Mouse (Mus musculus) liver, postnatal 0 days (tissue): ENCODE measurements around the gene Tmem207. TPM values are rescaled to one million over a fixed set of nuclear protein-coding genes. Genes with fewer than 3 reads are reported as not detected.

Experiments used
- ATAC-seq: fragments of 200-750 bp; cut with Nextera tagmentation; 2 replicates; pipeline ENCODE4 v1.8.0; 2017; ENCODE audit warnings: mild to moderate bottlenecking, moderate library complexity
- DNase-seq: peaks from one replicate; pipeline ENCODE4 v3.0.0-alpha.2; 2016
- H3K27ac ChIP-seq: fragments of 300-500 bp; sonication (generic); 2 replicates; pipeline ENCODE4 v1.5.1; 2014; ENCODE audit warnings: antibody characterized with exemption, moderate library complexity, mild to moderate bottlenecking, low read depth
- H3K27me3 ChIP-seq: fragments of 300-500 bp; sonication (generic); 2 replicates; pipeline ENCODE4 v1.6.1; 2014; ENCODE audit warnings: low read length, control low read depth, mixed read lengths; ENCODE audit not compliant: insufficient read depth
- H3K36me3 ChIP-seq: fragments of 300-500 bp; sonication (generic); replicated peaks from 2 replicates; pipeline ENCODE4 v1.6.1; 2014; ENCODE audit warnings: mild to moderate bottlenecking, control low read depth, low read length, moderate library complexity, mixed read lengths; ENCODE audit not compliant: insufficient read depth
- H3K4me1 ChIP-seq: fragments of 300-500 bp; sonication (generic); 2 replicates; pipeline ENCODE4 v1.6.1; 2014; ENCODE audit warnings: antibody characterized with exemption, mild to moderate bottlenecking, control low read depth; ENCODE audit not compliant: insufficient read depth
- H3K4me2 ChIP-seq: fragments of 300-500 bp; sonication (generic); 2 replicates; pipeline ENCODE4 v1.6.1; 2014; ENCODE audit warnings: low read depth, mild to moderate bottlenecking, low read length, moderate library complexity, mixed read lengths
- H3K4me3 ChIP-seq: fragments of 300-500 bp; sonication (generic); 2 replicates; pipeline ENCODE4 v1.5.1; 2014; ENCODE audit warnings: low read depth, low read length
- H3K9ac ChIP-seq: fragments of 300-500 bp; sonication (generic); replicated peaks from 2 replicates; pipeline ENCODE4 v1.6.1; 2014; ENCODE audit warnings: mild to moderate bottlenecking, moderate library complexity
- H3K9me3 ChIP-seq: fragments of 300-500 bp; sonication (generic); 2 replicates; pipeline ENCODE4 v1.6.1; 2016; ENCODE audit warnings: mild to moderate bottlenecking, control low read depth, low read length, mixed read lengths
- CTCF ChIP-seq: sonication (generic); IDR thresholded peaks from 2 replicates; pipeline ENCODE4 v1.5.1; 2016; ENCODE audit warnings: antibody characterized with exemption, low read depth
- EP300 ChIP-seq: IDR thresholded peaks from 2 replicates; pipeline ENCODE4 v1.6.1; 2016; ENCODE audit warnings: antibody characterized with exemption, low read depth, mild to moderate bottlenecking
- WGBS: fragments of 180-500 bp; shearing (Covaris S2); extraction: QIAGEN DNeasy Blood & Tissue Kit; methylation state at CpG from one replicate; pipeline ENCODE4 v1.1.7; 2014; ENCODE audit not compliant: insufficient replicate concordance; 5-methylcytosine and 5-hydroxymethylcytosine counted together
- polyA plus RNA-seq: library from polyadenylated mRNA; unstranded; fragments of >200 nt; fragmentation: Nextera tagmentation; extraction: Ambion mirVana; gene quantifications from 2 replicates; pipeline ENCODE4 v1.2.1, GENCODE M21; 2015

The Tmem207 gene
- polyA plus RNA-seq, 1 experiment from 2014 or later = not detected

- no peak overlapping the region for H3K4me2 ChIP-seq
- 50% methylated on average over 3 of the region's 3 CpGs for WGBS
- no peak for TF ChIP-seq EP300
- TF ChIP-seq CTCF = no peak
- no peak overlapping the region for H3K9ac ChIP-seq
- no peak overlapping the region for H3K27ac ChIP-seq
- no peaks in the 10 kb centered on the region for H3K27me3 ChIP-seq
- H3K4me3 ChIP-seq = no peak overlapping the region
- no peaks in the 10 kb centered on the region for H3K9me3 ChIP-seq
- no peaks in the 10 kb centered on the region for H3K36me3 ChIP-seq
- ATAC-seq = no peak
- DNase-seq = no peak
- H3K4me1 ChIP-seq = no peaks in the 10 kb centered on the region
Measured at GRCm38 (mm10) chr16:26552234-26552633, 25.7 kb upstream of the Tmem207 start.

- H3K27me3 ChIP-seq = no peaks in the 10 kb centered on the region
- no peaks in the 10 kb centered on the region for H3K9me3 ChIP-seq
- H3K27ac ChIP-seq = no peak overlapping the region
- no peak overlapping the region for H3K9ac ChIP-seq
- H3K4me3 ChIP-seq = no peak overlapping the region
- WGBS = 76% methylated on average over 2 of the region's 2 CpGs
- no peaks in the 10 kb centered on the region for H3K4me1 ChIP-seq
- DNase-seq = no peak
- no peak for ATAC-seq
- no peak overlapping the region for H3K4me2 ChIP-seq
- TF ChIP-seq EP300 = no peak
- no peak for TF ChIP-seq CTCF
- no peaks in the 10 kb centered on the region for H3K36me3 ChIP-seq
Measured at GRCm38 (mm10) chr16:26549221-26549620, 22.7 kb upstream of the Tmem207 start.

GRCm38 (mm10) chr16:26546879-26547206 is 20.3 kb upstream of the Tmem207 start:
- Histone ChIP-seq H3K9me3 (no peaks in the 10 kb centered on the region), H3K36me3 (no peaks in the 10 kb centered on the region), H3K4me1 (no peaks in the 10 kb centered on the region), H3K27ac (no peak overlapping the region), H3K4me3 (no peak overlapping the region), H3K27me3 (no peaks in the 10 kb centered on the region), H3K4me2 (no peak overlapping the region), H3K9ac (no peak overlapping the region)
- ATAC-seq (no peak), DNase-seq (no peak)
- WGBS = 78% methylated on average over 1 of the region's 1 CpGs
- no peak for TF ChIP-seq EP300

- DNase-seq = no peak
- ATAC-seq = no peak
- Histone ChIP-seq H3K4me3 (no peak overlapping the region), H3K27ac (no peak overlapping the region), H3K4me2 (no peak overlapping the region), H3K9ac (no peak overlapping the region), H3K4me1 (no peaks in the 10 kb centered on the region), H3K36me3 (no peaks in the 10 kb centered on the region), H3K9me3 (no peaks in the 10 kb centered on the region), H3K27me3 (no peaks in the 10 kb centered on the region)
- WGBS = 39% methylated on average over 7 of the region's 7 CpGs
- no peak for TF ChIP-seq CTCF
- no peak for TF ChIP-seq EP300
Measured at GRCm38 (mm10) chr16:26546170-26546878, 19.8 kb upstream of the Tmem207 start.

- H3K9ac ChIP-seq = no peak overlapping the region
- no peaks in the 10 kb centered on the region for H3K36me3 ChIP-seq
- ATAC-seq = no peak
- no peak for DNase-seq
- no peaks in the 10 kb centered on the region for H3K4me1 ChIP-seq
- no peak overlapping the region for H3K4me3 ChIP-seq
- H3K27ac ChIP-seq = no peak overlapping the region
- H3K27me3 ChIP-seq = no peaks in the 10 kb centered on the region
- no peaks in the 10 kb centered on the region for H3K9me3 ChIP-seq
- H3K4me2 ChIP-seq = no peak overlapping the region
- 86% methylated on average over 1 of the region's 1 CpGs for WGBS
- TF ChIP-seq CTCF (no peak), EP300 (no peak)
Measured at GRCm38 (mm10) chr16:26532287-26532686, 5.7 kb upstream of the Tmem207 start.

- H3K36me3 ChIP-seq = no peaks in the 10 kb centered on the region
- TF ChIP-seq CTCF (no peak), EP300 (no peak)
- H3K9ac ChIP-seq = no peak overlapping the region
- no peak for ATAC-seq
- no peaks in the 10 kb centered on the region for H3K9me3 ChIP-seq
- no peaks in the 10 kb centered on the region for H3K27me3 ChIP-seq
- no peak overlapping the region for H3K4me2 ChIP-seq
- no peak for DNase-seq
- no peak overlapping the region for H3K4me3 ChIP-seq
- 65% methylated on average over 1 of the region's 1 CpGs for WGBS
- H3K4me1 ChIP-seq = no peaks in the 10 kb centered on the region
- no peak overlapping the region for H3K27ac ChIP-seq
Measured at GRCm38 (mm10) chr16:26530451-26530850, 3.9 kb upstream of the Tmem207 start.
